Mouse (Mus musculus): ENCODE results near the gene Kcnk6. TPM values are rescaled to one million over a fixed set of nuclear protein-coding genes. Genes with fewer than 3 reads are reported as not detected.
"Not testable (repeated sequence)": the region's sequence is repeated elsewhere in the genome, so short reads cannot be mapped to it uniquely, and the experiment has no call there.

The Kcnk6 gene
- total RNA-seq, 2 experiments from 2014 or later, result 2.7 to 2.9 TPM

- DNase-seq, result not testable (repeated sequence)
Measured at GRCm38 (mm10) chr7:29211013-29211412, 21.3 kb downstream of the Kcnk6 start.

GRCm38 (mm10) chr7:29202577-29202976 lies 29.7 kb downstream of the Kcnk6 start:
- no peak for DNase-seq

GRCm38 (mm10) chr7:29194230-29194629 lies 38.1 kb downstream of the Kcnk6 start:
- DNase-seq, result not testable (repeated sequence)

- DNase-seq, result not testable (repeated sequence)
Measured at GRCm38 (mm10) chr7:29181323-29181722, 51.0 kb downstream of the Kcnk6 start.

- no peak for DNase-seq
Measured at GRCm38 (mm10) chr7:29180854-29181236, 51.5 kb downstream of the Kcnk6 start.

GRCm38 (mm10) chr7:29180077-29180853 lies 52.0 kb downstream of the Kcnk6 start, which contains the start of gene Psmd8:
Gene Psmd8 (minus strand): TSS chr7:29180701.
- peak; percentile 96 to 99 for DNase-seq

GRCm38 (mm10) chr7:29179323-29179722 lies 53.0 kb downstream of the Kcnk6 start:
- DNase-seq, result peak in 1 of 2 experiments; percentile 18

GRCm38 (mm10) chr7:29178106-29178505 lies 54.2 kb downstream of the Kcnk6 start:
- no peak for DNase-seq

GRCm38 (mm10) chr7:29172390-29173016 lies 59.8 kb downstream of the Kcnk6 start:
- no peak for DNase-seq

Other genes with a start within 250 kb of the Kcnk6 start
- under 1 TPM; 0.07 to 0.13 TPM for gene Ryr1, start 107.3 kb downstream of the Kcnk6 start, total RNA-seq (2021)
- 1 to 10 TPM in 1 of 2 experiments, under 1 TPM in 1; 0.92 to 1.1 TPM for gene Rasgrp4, start 97.7 kb downstream of the Kcnk6 start, total RNA-seq (2021)
- 10 to 100 TPM; 10.4 to 12.1 TPM for gene Fam98c, start 76.3 kb downstream of the Kcnk6 start, total RNA-seq (2021)
- gene Ggn, start 62.3 kb downstream of the Kcnk6 start, total RNA-seq (2021), result under 1 TPM; 0.25 to 0.28 TPM
- gene Spred3, start 62.1 kb downstream of the Kcnk6 start, total RNA-seq (2021), result under 1 TPM; 0.60 to 0.77 TPM
- 100 to 1,000 TPM; 119 to 124 TPM for gene Psmd8, start 51.8 kb downstream of the Kcnk6 start, total RNA-seq (2021)
- under 1 TPM in 1 of 2 experiments, not detected in 1; 0.89 TPM for gene Catsperg1, start 18.5 kb downstream of the Kcnk6 start, total RNA-seq (2021)
- 10 to 100 TPM; 66.3 to 69.2 TPM for gene Yif1b, start 5.8 kb upstream of the Kcnk6 start, total RNA-seq (2021)
- gene 2200002D01Rik, start 16.0 kb upstream of the Kcnk6 start, total RNA-seq (2021), result 1 to 10 TPM in 1 of 2 experiments, under 1 TPM in 1; 0.77 to 1.6 TPM
- 10 to 100 TPM; 45.7 to 53.8 TPM for gene Spint2, start 49.4 kb upstream of the Kcnk6 start, total RNA-seq (2021)
- 1 to 10 TPM; 5.8 to 7.5 TPM for gene Ppp1r14a, start 56.8 kb upstream of the Kcnk6 start, total RNA-seq (2021)
- gene Dpf1, start 71.4 kb upstream of the Kcnk6 start, total RNA-seq (2021), result 1 to 10 TPM in 1 of 2 experiments, under 1 TPM in 1; 0.47 to 1.1 TPM